Mouse (Mus musculus) hindbrain, embryonic 13.5 days (tissue): ENCODE measurements around the gene Ank3. TPM values are rescaled to one million over a fixed set of nuclear protein-coding genes. Genes with fewer than 3 reads are reported as not detected.

Source experiments
- ATAC-seq: fragments of 200-750 bp; cut with Nextera tagmentation; 2 replicates; pipeline ENCODE4 v1.8.0; 2017; ENCODE audit warnings: moderate TSS enrichment; ENCODE audit not compliant: low FRiP score
- H3K27ac ChIP-seq: fragments of 300-500 bp; sonication (generic); 2 replicates; pipeline ENCODE4 v1.5.1; 2015; ENCODE audit warnings: inconsistent platforms, mild to moderate bottlenecking, moderate library complexity
- H3K27me3 ChIP-seq: fragments of 300-500 bp; sonication (generic); 2 replicates; pipeline ENCODE4 v1.6.1; 2015; ENCODE audit warnings: mild to moderate bottlenecking, inconsistent platforms
- H3K36me3 ChIP-seq: fragments of 300-500 bp; sonication (generic); 2 replicates; pipeline ENCODE4 v1.6.1; 2015; ENCODE audit warnings: mild to moderate bottlenecking, inconsistent platforms
- H3K4me1 ChIP-seq: fragments of 300-500 bp; sonication (generic); replicated peaks from 2 replicates; pipeline ENCODE4 v1.6.1; 2015; ENCODE audit warnings: inconsistent platforms
- H3K4me2 ChIP-seq: fragments of 300-500 bp; sonication (generic); 2 replicates; pipeline ENCODE4 v1.6.1; 2015; ENCODE audit warnings: inconsistent platforms, mild to moderate bottlenecking, moderate library complexity
- H3K4me3 ChIP-seq: fragments of 300-500 bp; sonication (generic); 2 replicates; pipeline ENCODE4 v1.5.1; 2015; ENCODE audit warnings: mild to moderate bottlenecking, inconsistent platforms
- H3K9ac ChIP-seq: fragments of 300-500 bp; sonication (generic); 2 replicates; pipeline ENCODE4 v1.6.1; 2015; ENCODE audit warnings: mild to moderate bottlenecking, inconsistent platforms
- H3K9me3 ChIP-seq: fragments of 300-500 bp; sonication (generic); 2 replicates; pipeline ENCODE4 v1.6.1; 2016; ENCODE audit warnings: inconsistent platforms
- WGBS: fragments of 180-500 bp; shearing (Covaris S2); methylation state at CpG from one replicate; pipeline ENCODE4 v1.1.7; 2015; 5-methylcytosine and 5-hydroxymethylcytosine counted together
- polyA plus RNA-seq: library from polyadenylated mRNA; unstranded; fragments of >200 nt; fragmentation: Nextera tagmentation; extraction: Ambion mirVana; gene quantifications from 2 replicates; pipeline ENCODE4 v1.2.1, GENCODE M21; 2015

Gene Ank3
- polyA plus RNA-seq, 1 experiment from 2014 or later, result 114 TPM

GRCm38 (mm10) chr10:69937291-69937921, 538.8 kb downstream of the Ank3 start:
- Histone ChIP-seq H3K36me3 (peaks cover 57% of the 10 kb centered on the region), H3K9me3 (no peaks in the 10 kb centered on the region), H3K4me1 (peaks cover 2% of the 10 kb centered on the region), H3K4me2 (no peak overlapping the region), H3K27me3 (no peaks in the 10 kb centered on the region), H3K4me3 (no peak overlapping the region), H3K9ac (no peak overlapping the region), H3K27ac (no peak overlapping the region)
- no peak for ATAC-seq
- WGBS, result 93% methylated on average over 7 of the region's 7 CpGs

- no peak overlapping the region for H3K4me2 ChIP-seq
- 94% methylated on average over 7 of the region's 7 CpGs for WGBS
- no peak overlapping the region for H3K27ac ChIP-seq
- H3K9me3 ChIP-seq, result no peaks in the 10 kb centered on the region
- H3K27me3 ChIP-seq, result no peaks in the 10 kb centered on the region
- H3K4me3 ChIP-seq, result no peak overlapping the region
- peaks cover 41% of the 10 kb centered on the region for H3K36me3 ChIP-seq
- H3K4me1 ChIP-seq, result peaks cover 13% of the 10 kb centered on the region
- ATAC-seq, result no peak
- H3K9ac ChIP-seq, result no peak overlapping the region
Observed at GRCm38 (mm10) chr10:69939144-69939543, 540.6 kb downstream of the Ank3 start.

- ATAC-seq, result no peak
- WGBS, result 50% methylated on average over 7 of the region's 7 CpGs
- Histone ChIP-seq H3K27me3 (no peaks in the 10 kb centered on the region), H3K27ac (no peak overlapping the region), H3K4me1 (peaks cover 20% of the 10 kb centered on the region), H3K4me3 (no peak overlapping the region), H3K9ac (no peak overlapping the region), H3K36me3 (peaks cover 35% of the 10 kb centered on the region), H3K4me2 (no peak overlapping the region), H3K9me3 (no peaks in the 10 kb centered on the region)
Observed at GRCm38 (mm10) chr10:69939966-69940365, 541.4 kb downstream of the Ank3 start.

- Histone ChIP-seq H3K27ac (no peak overlapping the region), H3K36me3 (peaks cover 28% of the 10 kb centered on the region), H3K4me1 (peaks cover 30% of the 10 kb centered on the region), H3K9me3 (no peaks in the 10 kb centered on the region), H3K4me3 (no peak overlapping the region), H3K9ac (no peak overlapping the region), H3K27me3 (no peaks in the 10 kb centered on the region), H3K4me2 (no peak overlapping the region)
- 94% methylated on average over 7 of the region's 7 CpGs for WGBS
- no peak for ATAC-seq
Observed at GRCm38 (mm10) chr10:69941001-69941400, 542.4 kb downstream of the Ank3 start.

- peaks cover 40% of the 10 kb centered on the region for H3K4me1 ChIP-seq
- H3K9ac ChIP-seq, result no peak overlapping the region
- H3K36me3 ChIP-seq, result peaks cover 6% of the 10 kb centered on the region
- no peak overlapping the region for H3K4me2 ChIP-seq
- no peak for ATAC-seq
- 84% methylated on average over 9 of the region's 9 CpGs for WGBS
- H3K27me3 ChIP-seq, result no peaks in the 10 kb centered on the region
- H3K9me3 ChIP-seq, result no peaks in the 10 kb centered on the region
- no peak overlapping the region for H3K27ac ChIP-seq
- no peak overlapping the region for H3K4me3 ChIP-seq
Observed at GRCm38 (mm10) chr10:69944845-69945244, 546.3 kb downstream of the Ank3 start.

- ATAC-seq, result no peak
- Histone ChIP-seq H3K27me3 (no peaks in the 10 kb centered on the region), H3K4me3 (no peak overlapping the region), H3K9me3 (no peaks in the 10 kb centered on the region), H3K36me3 (peaks cover 6% of the 10 kb centered on the region; the same call in 1 of the 2 replicates), H3K27ac (0 out of 2 replicates have a peak overlapping the region, but pooled peaks have one; percentile 48), H3K4me2 (no peak overlapping the region), H3K9ac (no peak overlapping the region), H3K4me1 (peaks cover 40% of the 10 kb centered on the region)
- 45% methylated on average over 8 of the region's 8 CpGs for WGBS
Observed at GRCm38 (mm10) chr10:69945870-69946269, 547.3 kb downstream of the Ank3 start.

GRCm38 (mm10) chr10:69946271-69946670, 547.7 kb downstream of the Ank3 start:
- no peak overlapping the region for H3K4me2 ChIP-seq
- 90% methylated on average over 8 of the region's 8 CpGs for WGBS
- peaks cover 3% of the 10 kb centered on the region; the same call in 1 of the 2 replicates for H3K36me3 ChIP-seq
- no peaks in the 10 kb centered on the region for H3K9me3 ChIP-seq
- ATAC-seq, result no peak
- no peak overlapping the region for H3K4me3 ChIP-seq
- peak overlapping the region; percentile 48 for H3K27ac ChIP-seq
- H3K9ac ChIP-seq, result no peak overlapping the region
- no peaks in the 10 kb centered on the region for H3K27me3 ChIP-seq
- H3K4me1 ChIP-seq, result peaks cover 40% of the 10 kb centered on the region

GRCm38 (mm10) chr10:69947093-69947492, 548.5 kb downstream of the Ank3 start:
- peaks cover 40% of the 10 kb centered on the region for H3K4me1 ChIP-seq
- no peaks in the 10 kb centered on the region for H3K27me3 ChIP-seq
- no peak overlapping the region for H3K4me3 ChIP-seq
- no peaks in the 10 kb centered on the region for H3K9me3 ChIP-seq
- peak overlapping the region; percentile 48; the same call in 1 of the 2 replicates for H3K27ac ChIP-seq
- no peak for ATAC-seq
- no peak overlapping the region for H3K4me2 ChIP-seq
- H3K9ac ChIP-seq, result no peak overlapping the region
- 83% methylated on average over 6 of the region's 6 CpGs for WGBS
- peaks cover 3% of the 10 kb centered on the region for H3K36me3 ChIP-seq

- no peak for ATAC-seq
- 93% methylated on average over 11 of the region's 11 CpGs for WGBS
- Histone ChIP-seq H3K27ac (no peak overlapping the region), H3K4me1 (peaks cover 19% of the 10 kb centered on the region), H3K4me2 (no peak overlapping the region), H3K36me3 (peaks cover 8% of the 10 kb centered on the region), H3K4me3 (no peak overlapping the region), H3K9ac (no peak overlapping the region), H3K9me3 (no peaks in the 10 kb centered on the region), H3K27me3 (no peaks in the 10 kb centered on the region)
Observed at GRCm38 (mm10) chr10:69950236-69950918, 551.8 kb downstream of the Ank3 start.

- Histone ChIP-seq H3K27ac (no peak overlapping the region), H3K4me3 (no peak overlapping the region), H3K4me2 (no peak overlapping the region), H3K36me3 (peaks cover 12% of the 10 kb centered on the region), H3K9ac (no peak overlapping the region), H3K9me3 (no peaks in the 10 kb centered on the region), H3K27me3 (no peaks in the 10 kb centered on the region), H3K4me1 (peaks cover 14% of the 10 kb centered on the region)
- 85% methylated on average over 9 of the region's 9 CpGs for WGBS
- ATAC-seq, result no peak
Observed at GRCm38 (mm10) chr10:69950919-69951236, 552.3 kb downstream of the Ank3 start.

GRCm38 (mm10) chr10:69951426-69951825, 552.9 kb downstream of the Ank3 start:
- H3K27ac ChIP-seq, result no peak overlapping the region
- peaks cover 18% of the 10 kb centered on the region for H3K36me3 ChIP-seq
- H3K9ac ChIP-seq, result no peak overlapping the region
- ATAC-seq, result no peak
- H3K9me3 ChIP-seq, result no peaks in the 10 kb centered on the region
- H3K27me3 ChIP-seq, result no peaks in the 10 kb centered on the region
- H3K4me1 ChIP-seq, result peaks cover 9% of the 10 kb centered on the region; the same call in 1 of the 2 replicates
- H3K4me2 ChIP-seq, result no peak overlapping the region
- 86% methylated on average over 4 of the region's 4 CpGs for WGBS
- H3K4me3 ChIP-seq, result no peak overlapping the region

GRCm38 (mm10) chr10:69952316-69952715, 553.7 kb downstream of the Ank3 start:
- 78% methylated on average over 1 of the region's 1 CpGs for WGBS
- Histone ChIP-seq H3K9ac (no peak overlapping the region), H3K4me1 (0 out of 2 replicates have a peak, but pooled peaks cover 3% of the 10 kb centered on the region), H3K27me3 (no peaks in the 10 kb centered on the region), H3K4me3 (no peak overlapping the region), H3K4me2 (no peak overlapping the region), H3K9me3 (no peaks in the 10 kb centered on the region), H3K36me3 (peaks cover 23% of the 10 kb centered on the region), H3K27ac (no peak overlapping the region)
- ATAC-seq, result no peak
